Mouse (Mus musculus): ENCODE measurements around the gene Pigk.
"Not testable (repeated sequence)": the region's sequence is repeated elsewhere in the genome, so short reads cannot be mapped to it uniquely, and the experiment has no call there.

Gene Pigk

DNA sequence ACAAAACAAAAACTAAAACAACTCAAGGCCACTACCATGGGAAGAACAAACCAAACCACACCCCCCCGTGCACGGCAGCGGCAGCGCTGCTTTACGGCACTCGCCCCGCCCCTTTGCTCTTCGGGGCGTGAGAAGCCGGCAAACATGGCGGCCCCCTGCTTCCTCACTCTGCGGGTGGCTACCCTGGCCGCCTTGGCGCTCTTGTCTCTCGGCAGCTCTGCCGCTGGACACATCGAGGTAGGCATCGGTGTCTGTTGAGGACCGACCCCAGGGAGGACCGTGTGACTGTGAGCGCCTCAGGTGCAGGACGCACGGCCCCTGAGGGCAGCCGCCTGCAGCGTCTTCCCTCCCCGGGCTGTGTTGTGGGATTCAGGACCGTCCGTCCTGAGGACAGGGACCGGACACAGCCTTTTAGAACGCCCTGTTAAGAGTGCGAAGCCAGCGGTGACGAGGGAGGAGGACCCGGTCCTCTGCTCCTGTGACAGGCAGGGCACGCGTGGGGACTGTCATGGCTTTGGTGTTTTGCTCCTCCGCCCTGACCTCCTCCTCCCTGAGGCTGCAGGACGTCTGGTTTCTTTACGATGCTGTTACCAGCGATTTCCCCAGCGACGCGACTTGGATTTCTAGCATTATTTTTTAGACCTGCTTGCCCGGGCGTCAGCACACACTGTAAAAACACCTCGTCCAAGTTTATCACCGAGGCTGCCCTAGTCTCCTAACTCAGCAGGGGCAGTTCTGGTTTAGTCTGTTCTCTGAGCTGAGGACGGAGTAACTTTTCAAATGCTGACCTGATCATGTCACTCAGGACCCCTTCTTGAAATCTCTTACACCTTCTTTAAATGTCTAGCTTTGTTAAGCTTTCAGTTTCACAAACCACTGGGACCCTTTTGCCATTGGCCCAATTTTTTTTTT is at the start of gene Pigk:
Gene Pigk, plus strand, starts transcription at position 110 of the 912 bp plus-strand sequence.
- DNase-seq, result peak; percentile 91

DNA sequence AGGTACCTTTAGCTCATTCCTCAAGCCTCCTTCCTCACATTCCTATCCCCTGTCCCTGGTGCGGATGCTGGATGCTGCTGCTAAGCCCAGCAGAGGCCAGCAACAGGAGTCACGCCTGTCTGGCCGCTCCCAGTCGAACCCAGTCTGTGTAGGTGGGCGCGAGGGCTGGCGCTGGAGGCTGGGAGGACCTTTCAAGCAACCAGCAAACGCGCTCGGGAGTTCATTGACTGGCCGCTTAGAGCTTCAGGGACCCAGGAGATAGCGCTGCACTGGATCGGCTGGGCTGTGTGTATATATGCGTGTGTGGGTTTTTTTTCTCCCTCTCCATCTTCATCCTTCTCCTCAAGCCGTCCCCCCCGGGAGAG is 46.9 kb upstream of the Pigk start:
- DNase-seq, result no peak

GRCm38 (mm10) chr3:152667356-152668211 is 46.3 kb upstream of the Pigk start:
- DNase-seq, result peak; percentile 11

- DNase-seq, result no peak
Measured at GRCm38 (mm10) chr3:152668239-152668638, 45.7 kb upstream of the Pigk start, which contains the start of gene Ak5. Gene Ak5, minus strand, starts transcription at chr3:152668360.

DNA sequence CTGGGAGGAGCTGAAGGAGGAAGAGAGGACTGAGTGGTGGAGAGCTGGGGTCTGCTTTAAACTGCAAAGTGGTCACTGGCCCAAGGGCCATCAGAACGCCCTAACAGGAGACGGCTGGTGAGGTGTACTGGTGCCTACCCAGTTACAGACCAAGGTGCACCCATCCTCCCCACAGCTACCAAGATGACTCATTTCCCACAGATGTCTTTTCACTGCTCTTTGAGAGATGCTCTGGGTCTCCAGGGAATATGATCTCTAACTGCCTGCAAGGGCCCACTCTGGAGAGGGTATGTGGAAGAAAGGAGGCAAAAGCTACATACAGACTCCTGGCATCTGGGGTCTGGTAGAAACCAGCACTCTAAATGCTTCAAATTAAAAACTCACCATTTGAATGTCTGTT is 45.1 kb upstream of the Pigk start:
- no peak for DNase-seq

- DNase-seq, result no peak
Measured at GRCm38 (mm10) chr3:152669783-152670182, 44.1 kb upstream of the Pigk start.

DNA sequence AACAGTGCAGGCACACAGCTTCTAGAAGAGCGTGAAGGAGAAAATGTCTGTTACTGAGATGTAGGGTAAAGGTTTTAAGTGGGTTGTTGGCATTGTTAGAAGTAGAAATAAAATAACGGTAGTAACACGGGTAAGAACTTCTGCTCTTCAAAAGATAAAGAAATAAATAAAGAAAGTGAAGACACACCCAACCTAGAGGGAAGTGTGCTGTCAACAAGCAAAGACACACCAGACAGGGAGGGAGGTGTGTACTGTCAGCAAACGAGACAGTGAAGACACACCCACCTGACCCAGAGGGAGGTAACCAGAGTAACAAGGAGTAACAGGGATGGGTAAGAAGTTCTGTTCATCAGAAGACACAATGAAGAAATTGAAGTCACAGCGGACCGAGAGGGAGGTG is 39.2 kb upstream of the Pigk start:
- DNase-seq, result no peak

DNA sequence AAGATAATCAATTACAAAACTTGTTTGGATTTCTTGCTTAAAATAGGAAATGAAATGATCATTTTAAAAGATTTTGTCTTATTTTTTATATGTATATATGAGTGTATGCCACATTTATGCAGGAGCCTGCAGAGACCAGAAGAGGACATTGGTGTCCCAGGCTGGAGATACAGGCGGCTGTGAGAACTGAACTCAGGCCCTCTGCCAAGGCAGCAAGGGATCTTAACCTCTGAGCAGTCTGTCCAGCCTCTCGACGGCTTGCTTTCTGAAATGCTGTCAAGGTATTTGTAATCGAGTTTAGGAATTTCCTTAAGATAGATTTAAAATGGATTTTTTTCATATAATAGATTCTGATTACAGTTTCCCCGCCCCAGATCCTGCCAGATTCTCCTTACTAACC is 25.4 kb upstream of the Pigk start:
- DNase-seq, result no peak

- DNase-seq, result no peak
Measured at GRCm38 (mm10) chr3:152689105-152689504, 24.8 kb upstream of the Pigk start.

GRCm38 (mm10) chr3:152694950-152695349 is 18.9 kb upstream of the Pigk start:
- DNase-seq, result no peak

- DNase-seq, result no peak
Measured at GRCm38 (mm10) chr3:152698017-152698416, 15.9 kb upstream of the Pigk start.

DNA sequence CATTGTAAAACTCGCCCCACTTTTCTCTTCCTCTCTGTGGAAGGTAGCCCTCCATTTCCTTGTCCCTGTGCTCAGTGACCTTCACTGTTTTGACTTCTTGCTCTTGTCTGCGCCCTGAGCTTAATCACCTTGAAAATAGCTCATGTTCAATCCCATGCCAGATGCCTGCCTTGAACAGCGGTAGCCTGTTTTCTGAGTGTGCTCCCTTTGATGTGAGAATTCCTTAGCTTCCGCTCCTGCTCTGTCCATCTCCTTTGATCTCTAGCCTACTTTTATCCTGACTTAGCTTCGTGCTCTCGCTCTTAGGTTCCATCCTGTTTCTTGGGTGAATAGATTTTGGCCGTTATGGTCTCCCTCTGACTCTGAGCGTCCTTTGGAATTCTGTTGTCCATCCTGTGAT is 14.6 kb upstream of the Pigk start:
- no peak for DNase-seq

GRCm38 (mm10) chr3:152701536-152701935 is 12.4 kb upstream of the Pigk start:
- not testable (repeated sequence) for DNase-seq

DNA sequence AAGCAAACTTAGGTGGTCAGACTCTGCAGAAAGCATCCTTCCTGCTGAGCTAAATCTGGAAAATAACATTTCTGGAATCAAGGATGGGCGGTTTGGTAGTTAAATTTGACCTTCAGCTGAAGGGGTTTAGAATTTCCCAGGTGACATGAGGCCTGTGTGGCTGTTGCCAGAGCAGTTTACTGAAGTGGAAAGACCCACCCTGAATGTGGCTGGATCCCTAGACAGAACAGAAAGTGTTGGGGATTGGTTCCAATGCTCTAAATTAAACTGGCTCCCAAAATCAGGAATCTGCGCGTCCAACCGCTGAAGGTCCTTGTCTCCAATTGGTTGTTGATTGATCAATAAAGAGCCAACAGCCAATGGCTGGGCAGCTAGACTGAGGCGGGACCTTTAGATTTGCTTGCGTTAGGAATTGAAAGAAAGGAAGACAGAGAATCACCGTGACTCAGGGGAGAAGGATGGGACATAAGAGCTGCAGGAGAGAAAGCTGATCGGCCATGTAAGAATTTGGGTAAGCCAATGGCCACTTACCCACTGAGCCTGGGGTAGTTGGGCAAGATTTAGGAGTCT is 11.5 kb upstream of the Pigk start:
- no peak for DNase-seq

DNA sequence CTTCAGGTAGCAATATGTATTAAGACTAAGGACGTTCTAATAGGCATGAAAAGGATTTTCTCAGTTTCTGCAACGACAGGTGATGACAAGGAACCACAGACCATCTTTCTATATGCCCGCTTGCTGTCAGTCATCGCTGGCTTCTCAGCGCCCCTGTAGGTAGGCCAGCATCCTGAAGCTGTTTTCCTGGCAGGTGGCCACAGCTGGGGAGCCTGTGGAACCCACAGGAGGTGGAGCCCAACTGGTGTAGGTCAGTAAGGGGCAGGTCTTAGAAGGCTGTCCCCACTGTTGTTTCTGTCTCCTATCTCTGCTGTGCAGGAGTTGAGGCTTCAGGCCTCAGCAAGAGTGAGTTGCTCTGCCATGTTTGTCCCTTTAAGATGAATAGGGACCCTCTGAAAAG is 8.1 kb upstream of the Pigk start:
- no peak for DNase-seq

DNA sequence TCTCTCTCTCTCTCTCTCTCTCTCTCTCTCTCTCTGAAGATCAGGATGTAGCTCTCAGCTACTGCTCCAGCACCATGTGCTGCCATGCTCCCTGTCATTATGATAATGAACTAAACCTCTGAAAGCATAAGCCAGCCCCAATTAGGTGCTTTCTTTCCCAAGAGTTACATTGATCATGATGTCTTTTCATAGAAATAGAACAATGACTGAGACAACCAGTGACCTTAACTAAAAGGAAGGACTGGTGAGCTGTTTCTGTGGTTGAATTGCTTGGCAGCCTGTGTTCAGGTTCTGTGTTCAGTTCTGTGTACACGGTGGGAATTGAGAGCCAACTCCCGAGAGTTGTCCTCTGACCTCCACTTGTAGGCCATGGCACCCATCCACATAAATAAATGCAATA is 7.0 kb upstream of the Pigk start:
- no peak for DNase-seq

DNA sequence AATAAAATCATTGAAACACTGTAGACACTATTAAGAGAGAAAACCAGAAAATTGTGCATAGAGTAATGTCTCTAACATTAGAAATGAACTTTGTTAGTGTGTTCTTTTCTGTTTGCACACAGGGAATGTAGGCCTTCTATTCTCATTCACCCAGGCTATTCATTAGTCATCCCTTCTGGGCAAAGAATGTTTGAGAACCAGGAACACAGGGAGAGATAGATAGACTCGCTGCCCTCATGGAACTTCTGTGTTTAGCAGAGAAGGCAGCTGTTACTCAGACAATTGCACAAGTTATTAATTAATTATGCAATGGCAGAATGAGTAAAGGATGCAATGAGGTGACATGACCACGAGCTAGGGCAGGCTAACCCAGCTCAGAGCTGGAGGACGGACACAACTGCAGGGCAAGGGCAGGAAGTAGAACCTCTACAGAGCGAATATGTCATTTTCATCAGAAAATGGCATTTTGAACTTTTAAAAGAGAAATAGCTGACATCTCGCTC is 6.5 kb upstream of the Pigk start:
- DNase-seq, result no peak

- no peak for DNase-seq
Measured at GRCm38 (mm10) chr3:152709936-152710335, 4.0 kb upstream of the Pigk start.

DNA sequence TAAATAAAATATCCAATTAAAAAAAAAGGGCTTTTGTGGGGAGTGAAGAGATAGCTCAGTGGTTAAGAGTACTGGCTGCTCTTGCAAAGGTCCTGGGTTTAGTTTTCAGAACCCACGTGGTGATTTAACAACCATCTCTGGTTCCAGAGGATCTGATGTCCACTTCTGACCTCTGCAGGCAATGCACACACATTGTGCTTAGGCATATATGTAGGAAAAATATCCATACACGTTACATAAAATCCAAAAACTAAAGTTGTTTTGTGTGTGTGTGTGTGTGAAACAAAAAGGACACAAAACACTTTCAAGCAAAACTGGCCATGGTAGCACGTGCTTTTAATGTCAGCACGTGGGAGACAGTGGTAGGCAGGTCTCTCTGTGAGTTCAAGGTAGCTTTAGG is 943 bp upstream of the Pigk start:
- DNase-seq, result no peak

- peak; percentile 27 for DNase-seq
Measured at GRCm38 (mm10) chr3:152721301-152721700, 7.4 kb downstream of the Pigk start.

GRCm38 (mm10) chr3:152722836-152723235 is 8.9 kb downstream of the Pigk start:
- DNase-seq, result no peak

DNA sequence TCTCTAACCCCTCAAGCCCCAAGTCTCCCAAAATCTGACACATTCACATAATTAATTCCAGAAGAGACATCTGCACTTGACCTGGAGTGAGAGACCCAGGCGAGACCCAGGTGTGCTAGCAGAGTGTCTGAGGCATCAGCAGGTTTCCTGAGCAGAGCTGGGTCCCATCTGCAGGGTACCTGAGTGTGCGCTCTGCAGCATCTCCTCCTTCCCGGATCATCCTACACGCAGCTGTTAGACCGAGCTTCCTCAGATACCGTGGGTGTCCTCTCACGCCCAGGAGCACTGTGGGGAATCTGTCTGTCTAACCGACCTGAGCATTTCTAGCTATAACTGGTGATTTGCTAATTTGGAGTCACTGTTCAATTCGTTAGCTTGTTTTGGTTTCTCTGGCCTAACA is 10.5 kb downstream of the Pigk start:
- DNase-seq, result no peak

- no peak for DNase-seq
Measured at GRCm38 (mm10) chr3:152728238-152728637, 14.3 kb downstream of the Pigk start.
